Mouse (Mus musculus) spleen, adult 10 weeks (tissue): ENCODE data around the gene Klf13. TPM values are rescaled to one million over a fixed set of nuclear protein-coding genes. Genes with fewer than 3 reads are reported as not detected.

Experiments
- polyA plus RNA-seq: library from polyadenylated mRNA; stranded (reverse); fragments of 350-450 nt; fragmentation: Illumina TruSeq; extraction: RNeasy Lipid Tissue Mini Kit (QIAGEN cat#74804); gene quantifications from one replicate; pipeline ENCODE4 v1.2.3, GENCODE M21; 2015; ENCODE audit warnings: low replicate concordance; ENCODE audit not compliant: insufficient read depth

Gene Klf13
- 57.4 TPM for polyA plus RNA-seq

GRCm38 (mm10) chr7:63938914-63939396, at the start of gene Klf13:
Klf13 (minus strand) TSS chr7:63938915.

GRCm38 (mm10) chr7:63916268-63916907, 22.3 kb downstream of the Klf13 start, which contains the start of gene E030018B13Rik:
E030018B13Rik (plus strand) TSS chr7:63916857.

Other genes with a start within 250 kb of the Klf13 start
- gene E030018B13Rik, start 22.1 kb downstream of the Klf13 start, polyA plus RNA-seq = not detected
- gene Trpm1, start 214.9 kb upstream of the Klf13 start, polyA plus RNA-seq = 1.2 TPM